Mouse (Mus musculus) left cerebral cortex, postnatal 36 days (tissue): Measurements from ENCODE around the gene Nkd1. TPM values are rescaled to one million over a fixed set of nuclear protein-coding genes. Genes with fewer than 3 reads are reported as not detected.

Source experiments
- DNase-seq, 2 experiments: peaks; one replicate each; pipeline ENCODE4 v3.0.0; 2021 to 2022; ENCODE audit warnings: low spot score in 2 of 2, mixed read lengths in 1 of 2
- intact Hi-C: fragments of 180-260 bp; cut with DNase I; formaldehyde crosslinking; loops from one replicate; pipeline ENCODE4 v1.15.1; 2025
- total RNA-seq, 2 experiments: library from RNA; stranded (reverse); gene quantifications; 2 replicates each; pipeline ENCODE4 v1.2.3; 2021

Gene Nkd1
- total RNA-seq, 2 experiments from 2014 or later, result 18.8 to 18.9 TPM

- no peak for DNase-seq
- intact Hi-C loops, result no loop called here
Observed at GRCm38 (mm10) chr8:88537081-88537480, 15.9 kb downstream of the Nkd1 start.

GRCm38 (mm10) chr8:88537998-88538975 is 17.1 kb downstream of the Nkd1 start:
- intact Hi-C loops, result no loop called here
- no peak for DNase-seq

- no peak for DNase-seq
- intact Hi-C loops, result no loop called here
Observed at GRCm38 (mm10) chr8:88538976-88539371, 17.8 kb downstream of the Nkd1 start.

- intact Hi-C loops, result no loop called here
- DNase-seq, result no peak
Observed at GRCm38 (mm10) chr8:88539963-88540362, 18.8 kb downstream of the Nkd1 start.

- no peak for DNase-seq
- intact Hi-C loops, result no loop called here
Observed at GRCm38 (mm10) chr8:88542596-88543213, 21.6 kb downstream of the Nkd1 start.

GRCm38 (mm10) chr8:88544677-88545076 is 23.5 kb downstream of the Nkd1 start:
- intact Hi-C loops, result no loop called here
- no peak for DNase-seq

GRCm38 (mm10) chr8:88545441-88545840 is 24.3 kb downstream of the Nkd1 start:
- no peak for DNase-seq
- intact Hi-C loops, result no loop called here

- DNase-seq, result no peak
Observed at GRCm38 (mm10) chr8:88546032-88546732, 25.0 kb downstream of the Nkd1 start.

GRCm38 (mm10) chr8:88555669-88556068 is 34.5 kb downstream of the Nkd1 start:
- DNase-seq, result no peak
- intact Hi-C loops, result no loop called here

More at GRCm38 (mm10) chr8:88546032-88546732, 25.0 kb downstream of the Nkd1 start:
- intact Hi-C loops, result no loop called here

GRCm38 (mm10) chr8:88559985-88560473 is 38.9 kb downstream of the Nkd1 start:
- DNase-seq, result no peak
- intact Hi-C loops, result no loop called here

- no peak for DNase-seq
- intact Hi-C loops, result no loop called here
Observed at GRCm38 (mm10) chr8:88561402-88561801, 40.2 kb downstream of the Nkd1 start.

- DNase-seq, result no peak
Observed at GRCm38 (mm10) chr8:88564256-88564903, 43.2 kb downstream of the Nkd1 start.

GRCm38 (mm10) chr8:88566119-88566518 is 45.0 kb downstream of the Nkd1 start:
- no peak for DNase-seq
- intact Hi-C loops, result no loop called here

More at GRCm38 (mm10) chr8:88564256-88564903, 43.2 kb downstream of the Nkd1 start:
- intact Hi-C loops, result no loop called here

- intact Hi-C loops, result no loop called here
- peak; percentile 53 to 68 for DNase-seq
Observed at GRCm38 (mm10) chr8:88567314-88568121, 46.4 kb downstream of the Nkd1 start.

- no peak for DNase-seq
- intact Hi-C loops, result no loop called here
Observed at GRCm38 (mm10) chr8:88568211-88568610, 47.1 kb downstream of the Nkd1 start.

- no peak for DNase-seq
- intact Hi-C loops, result no loop called here
Observed at GRCm38 (mm10) chr8:88569366-88569765, 48.2 kb downstream of the Nkd1 start.

GRCm38 (mm10) chr8:88570293-88570998 is 49.3 kb downstream of the Nkd1 start:
- DNase-seq, result no peak
- intact Hi-C loops, result no loop called here
